Mouse (Mus musculus): ENCODE results near the gene Hnrnpa1. TPM values are rescaled to one million over a fixed set of nuclear protein-coding genes. Genes with fewer than 3 reads are reported as not detected.

Gene Hnrnpa1
- 1,120 and 1,163 TPM in 2 replicates for polyA plus RNA-seq (2015; fragmentation: Nextera tagmentation; extraction: Ambion mirVana)

DNA sequence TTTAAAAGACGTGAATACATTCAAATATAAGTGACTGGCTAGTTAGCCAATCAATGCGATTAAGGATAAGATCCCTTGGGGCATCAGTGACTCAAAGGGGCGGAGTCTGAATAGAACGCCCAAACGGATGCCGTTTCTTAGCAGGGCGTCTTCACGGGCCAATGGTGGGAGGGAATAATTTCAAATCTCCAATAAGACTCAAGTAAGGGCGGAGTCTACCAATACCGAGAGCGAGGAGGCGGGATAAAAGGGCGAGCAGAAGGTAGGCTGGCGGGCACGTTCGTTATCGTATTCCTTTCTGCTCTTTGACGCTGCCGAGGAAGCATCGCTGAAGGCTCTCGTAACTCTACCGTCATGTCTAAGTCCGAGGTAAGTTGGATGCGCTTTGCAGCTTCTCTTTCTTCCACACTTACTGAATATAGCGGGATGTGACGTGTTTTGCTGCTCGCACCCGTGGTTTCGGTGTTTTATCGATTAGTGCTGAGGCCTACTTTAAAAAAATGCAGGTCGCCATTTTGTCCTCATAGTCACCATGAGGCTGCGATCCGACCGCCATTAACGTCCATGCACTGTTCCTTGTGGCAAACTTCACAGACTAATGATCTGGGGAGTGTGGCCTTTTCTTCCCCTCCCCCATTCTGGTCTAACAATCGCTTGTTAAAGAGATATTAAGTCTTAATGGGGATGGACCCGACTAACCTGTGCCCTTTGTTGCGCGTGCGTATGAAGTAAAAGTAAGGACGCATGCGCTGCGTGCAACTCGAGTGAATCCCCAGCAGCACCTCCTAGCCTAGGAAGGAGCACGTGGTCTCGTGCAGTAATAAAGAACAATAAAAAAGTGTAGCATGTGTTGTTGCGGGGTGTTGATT, at the start of gene Hnrnpa1:
Gene Hnrnpa1, plus strand, starts transcription at position 273 of the 869 bp plus-strand sequence.
- peaks cover 46% of the 10 kb centered on the region for H3K36me3 ChIP-seq
- no peaks in the 10 kb centered on the region for H3K27me3 ChIP-seq
- under 1% methylated on average over 47 of the region's 47 CpGs for WGBS
- peak within 1 kb of the TSS; percentile 85 for H3K4me2 ChIP-seq (replicated peaks)
- peak; percentile 92 for ATAC-seq (ENCODE audit: low FRiP score, low read depth)
- peak within 1 kb of the TSS; percentile 95 for H3K27ac ChIP-seq
- H3K9ac ChIP-seq: peak within 1 kb of the TSS; percentile 87
- H3K4me3 ChIP-seq: peak within 1 kb of the TSS; percentile 72
- peaks cover 48% of the 10 kb centered on the region for H3K4me1 ChIP-seq
- H3K9me3 ChIP-seq: no peaks in the 10 kb centered on the region

DNA sequence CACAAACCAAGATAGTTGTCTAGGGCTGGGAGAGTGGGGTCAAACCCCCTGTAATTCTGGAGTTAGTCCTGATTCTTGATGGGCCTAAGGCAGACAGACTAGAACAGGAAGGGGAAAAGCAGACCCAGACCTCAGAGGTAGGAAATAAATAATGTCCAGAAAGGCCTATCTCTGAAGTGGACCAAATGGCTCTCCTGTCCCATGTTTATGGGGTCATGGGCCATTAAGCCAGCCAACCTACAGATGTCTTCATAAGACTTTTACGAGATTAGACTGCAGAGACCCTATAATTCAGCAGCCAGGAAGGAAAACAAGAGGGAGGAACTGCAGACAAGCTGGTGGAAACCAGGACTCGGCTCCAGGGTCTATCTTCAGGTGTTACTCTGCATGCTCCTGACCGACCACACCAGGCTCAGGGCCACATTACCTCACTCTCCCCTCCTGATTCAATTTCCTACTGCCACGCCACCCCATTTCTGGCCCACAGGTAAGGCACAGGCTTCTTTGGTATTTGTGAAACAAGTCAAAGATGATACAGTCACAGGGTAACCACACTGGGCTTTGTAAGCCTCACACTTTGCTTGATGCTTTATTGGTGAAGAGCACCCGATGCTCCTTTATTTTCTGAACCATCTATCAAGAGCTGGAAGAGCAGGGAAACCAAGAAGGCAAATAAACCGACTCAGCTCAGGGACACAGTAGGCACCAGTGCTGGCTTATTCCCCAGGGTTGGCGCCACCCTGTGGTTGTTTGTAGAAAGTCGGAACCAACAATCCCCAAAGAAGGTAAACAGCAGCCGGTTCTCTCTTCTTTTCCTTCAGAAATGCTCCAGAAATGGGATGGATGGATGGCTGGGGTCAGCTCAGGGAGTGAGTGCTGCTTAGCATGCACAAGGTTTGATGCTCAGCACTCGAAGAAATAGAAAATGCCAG, 49.4 kb upstream of the Hnrnpa1 start:
- H3K4me1 ChIP-seq: peaks cover 9% of the 10 kb centered on the region
- WGBS: 34% methylated on average over 10 of the region's 10 CpGs
- no peaks in the 10 kb centered on the region for H3K27me3 ChIP-seq
- peaks cover 60% of the 10 kb centered on the region for H3K36me3 ChIP-seq
- H3K27ac ChIP-seq: no peak overlapping the region
- H3K9me3 ChIP-seq: no peaks in the 10 kb centered on the region
- H3K4me2 ChIP-seq (replicated peaks): no peak overlapping the region
- ATAC-seq (ENCODE audit: low FRiP score, low read depth): no peak
- H3K9ac ChIP-seq: no peak overlapping the region
- H3K4me3 ChIP-seq: no peak overlapping the region

DNA sequence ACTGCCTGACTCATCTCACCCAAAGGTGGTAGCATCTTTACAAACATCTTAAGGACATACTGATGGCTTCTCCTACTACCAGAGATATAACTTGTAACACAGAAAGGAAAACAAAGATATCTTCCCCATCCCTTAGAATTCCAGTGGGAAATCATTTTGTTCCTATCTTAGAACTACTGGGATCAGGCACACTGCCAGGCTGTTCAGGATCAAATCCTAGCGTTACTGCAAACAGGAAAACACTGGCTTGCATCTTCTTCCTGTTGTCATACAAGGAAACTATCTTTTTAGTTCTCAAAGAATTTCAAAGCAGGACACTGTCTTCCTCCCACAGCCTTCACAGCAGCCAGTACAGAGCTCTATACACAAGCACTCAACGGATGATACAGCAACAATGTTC, 46.6 kb upstream of the Hnrnpa1 start:
- Histone ChIP-seq H3K9ac (no peak overlapping the region), H3K27ac (no peak overlapping the region), H3K36me3 (peaks cover 87% of the 10 kb centered on the region), H3K4me2 (replicated peaks) (no peak overlapping the region), H3K4me3 (no peak overlapping the region), H3K4me1 (peaks cover 9% of the 10 kb centered on the region), H3K27me3 (no peaks in the 10 kb centered on the region), H3K9me3 (no peaks in the 10 kb centered on the region)
- no peak for ATAC-seq (ENCODE audit: low FRiP score, low read depth)
- 87% methylated on average over 2 of the region's 2 CpGs for WGBS

DNA sequence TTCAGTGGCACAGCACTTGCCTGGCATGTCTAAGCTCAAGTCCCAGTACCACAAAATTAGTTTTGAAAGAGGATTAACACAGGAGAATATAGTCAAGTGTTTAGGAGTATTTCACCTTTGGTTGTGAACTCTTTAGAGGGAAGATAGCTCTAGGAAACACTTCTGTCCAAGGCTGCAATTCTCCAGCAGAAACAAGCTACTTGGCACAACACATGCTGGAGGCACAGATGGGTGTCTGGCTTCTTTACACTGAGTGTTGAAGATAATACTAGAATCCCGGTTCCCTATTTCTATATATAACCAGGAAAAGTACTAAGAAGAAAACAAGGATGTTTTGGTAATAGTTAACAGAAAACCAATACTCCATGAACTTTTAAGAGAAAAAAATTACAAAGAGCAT, 43.4 kb upstream of the Hnrnpa1 start:
- H3K4me1 ChIP-seq: no peaks in the 10 kb centered on the region; the same call in 1 of the 2 replicates
- H3K4me3 ChIP-seq: no peak overlapping the region
- H3K4me2 ChIP-seq (replicated peaks): no peak overlapping the region
- H3K27me3 ChIP-seq: no peaks in the 10 kb centered on the region
- no peak for ATAC-seq (ENCODE audit: low FRiP score, low read depth)
- 90% methylated on average over 1 of the region's 1 CpGs for WGBS
- H3K36me3 ChIP-seq: peaks cover 90% of the 10 kb centered on the region
- H3K27ac ChIP-seq: no peak overlapping the region
- H3K9ac ChIP-seq: no peak overlapping the region
- no peaks in the 10 kb centered on the region for H3K9me3 ChIP-seq

DNA sequence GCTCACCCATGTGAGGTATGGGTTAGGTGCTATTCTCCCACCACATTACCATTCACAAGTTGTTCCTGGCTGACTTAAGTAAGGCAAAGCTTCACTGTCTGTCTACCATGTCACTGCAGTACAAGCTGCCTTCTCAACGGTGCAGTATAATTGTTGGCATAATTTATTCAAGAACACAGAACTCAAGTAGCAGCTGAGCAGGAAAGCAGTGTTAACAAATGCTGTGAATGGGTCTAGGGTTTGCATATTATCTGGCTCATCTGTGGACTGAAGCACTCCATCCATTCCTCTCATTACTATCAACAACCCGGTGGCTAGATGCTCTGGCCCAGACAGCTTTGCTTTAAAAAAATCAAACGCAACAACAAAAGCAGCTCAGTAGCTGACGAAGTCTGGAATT, 42.4 kb upstream of the Hnrnpa1 start:
- H3K27me3 ChIP-seq: no peaks in the 10 kb centered on the region
- no peak for ATAC-seq (ENCODE audit: low FRiP score, low read depth)
- no peak overlapping the region for H3K4me3 ChIP-seq
- WGBS: 84% methylated on average over 4 of the region's 4 CpGs
- H3K4me2 ChIP-seq (replicated peaks): no peak overlapping the region
- peaks cover 6% of the 10 kb centered on the region; the same call in 1 of the 2 replicates for H3K4me1 ChIP-seq
- H3K9me3 ChIP-seq: no peaks in the 10 kb centered on the region
- H3K36me3 ChIP-seq: peaks cover 90% of the 10 kb centered on the region
- H3K27ac ChIP-seq: no peak overlapping the region
- no peak overlapping the region for H3K9ac ChIP-seq

DNA sequence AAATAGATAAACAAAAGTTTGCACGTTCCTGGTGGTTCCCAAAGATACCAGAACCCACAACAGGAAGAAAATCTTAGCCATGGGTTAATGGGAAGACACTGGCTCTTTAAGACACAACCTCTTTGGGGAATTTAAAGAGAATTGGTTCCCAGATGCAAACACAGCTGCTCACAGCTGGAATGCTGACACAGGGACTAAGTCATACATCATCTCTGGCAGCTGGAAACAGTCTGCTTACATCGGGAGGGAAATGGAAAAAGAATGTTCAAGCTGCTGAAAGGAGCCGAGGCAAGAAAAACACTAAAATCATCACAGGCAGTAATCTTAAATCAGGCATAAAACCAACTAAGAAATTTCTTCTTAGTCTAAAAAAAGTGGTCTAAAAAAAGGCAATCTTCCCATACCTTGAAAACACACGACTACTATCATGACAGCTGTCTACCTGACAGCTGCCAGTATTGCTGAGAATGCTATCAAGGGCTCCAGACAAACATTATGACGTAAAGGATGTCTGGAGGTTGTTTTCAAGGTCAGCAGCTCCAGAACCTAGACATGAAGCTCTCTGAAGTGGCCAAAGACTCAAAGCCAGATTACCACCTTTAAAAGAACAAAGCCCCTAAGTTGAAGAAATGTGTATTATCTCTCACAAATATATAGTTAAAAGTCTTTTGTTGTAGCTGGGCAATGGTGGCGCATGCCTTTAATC, 38.0 kb upstream of the Hnrnpa1 start:
- Histone ChIP-seq H3K4me1 (peaks cover 8% of the 10 kb centered on the region; the same call in 1 of the 2 replicates), H3K36me3 (peaks cover 81% of the 10 kb centered on the region), H3K4me2 (replicated peaks) (no peak overlapping the region), H3K9ac (0 out of 2 replicates have a peak overlapping the region, but pooled peaks have one; percentile 9), H3K27me3 (no peaks in the 10 kb centered on the region), H3K4me3 (no peak overlapping the region), H3K9me3 (no peaks in the 10 kb centered on the region), H3K27ac (0 out of 2 replicates have a peak overlapping the region, but pooled peaks have one; percentile 28)
- no peak for ATAC-seq (ENCODE audit: low FRiP score, low read depth)
- WGBS: 43% methylated on average over 6 of the region's 6 CpGs

DNA sequence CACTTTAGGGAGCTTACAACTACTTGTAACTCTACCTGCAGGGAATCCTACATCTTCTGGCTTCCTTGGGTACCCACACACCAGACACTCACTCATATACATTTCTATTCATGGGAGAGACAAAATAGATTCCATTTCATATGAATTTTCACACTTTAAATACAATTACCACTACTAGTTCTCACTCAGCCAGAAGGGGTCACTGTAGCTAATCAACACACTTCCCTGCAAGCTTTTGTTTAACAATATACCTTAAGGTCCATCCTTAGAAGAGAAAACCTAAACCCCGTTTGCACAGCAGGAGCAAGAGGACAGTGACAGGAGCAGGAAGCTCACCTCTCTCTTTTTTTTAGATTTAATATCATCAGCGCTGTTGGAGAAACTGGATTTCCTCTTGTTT, 35.1 kb upstream of the Hnrnpa1 start:
- Histone ChIP-seq H3K27ac (no peak overlapping the region), H3K4me3 (no peak overlapping the region), H3K4me2 (replicated peaks) (no peak overlapping the region), H3K36me3 (peaks cover 80% of the 10 kb centered on the region), H3K4me1 (peaks cover 8% of the 10 kb centered on the region; the same call in 1 of the 2 replicates), H3K9me3 (no peaks in the 10 kb centered on the region), H3K27me3 (no peaks in the 10 kb centered on the region), H3K9ac (no peak overlapping the region)
- 58% methylated on average over 2 of the region's 2 CpGs for WGBS
- ATAC-seq (ENCODE audit: low FRiP score, low read depth): no peak

DNA sequence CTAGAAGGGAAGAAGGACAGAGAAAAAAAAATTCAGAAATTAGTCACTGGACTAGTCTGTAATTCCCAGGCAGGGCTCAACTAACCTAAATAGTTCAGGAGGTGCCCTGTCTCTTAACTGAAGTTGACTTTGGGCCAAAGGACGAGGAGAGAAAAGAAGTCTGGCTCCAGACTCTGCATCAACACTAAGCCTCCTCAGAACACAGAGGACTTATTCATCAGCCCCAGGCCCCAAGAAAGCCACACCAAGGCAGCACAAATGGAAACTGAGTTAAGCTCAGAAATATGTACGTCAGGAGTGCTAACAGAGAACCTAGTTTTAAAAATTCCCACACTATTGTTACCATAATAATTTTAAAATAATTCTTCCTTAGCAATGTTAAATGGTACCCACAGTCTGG, 26.1 kb upstream of the Hnrnpa1 start:
- Histone ChIP-seq H3K4me1 (peaks cover 30% of the 10 kb centered on the region), H3K4me2 (replicated peaks) (peak overlapping the region; percentile 56), H3K9me3 (no peaks in the 10 kb centered on the region), H3K27me3 (no peaks in the 10 kb centered on the region), H3K36me3 (peaks cover 40% of the 10 kb centered on the region), H3K27ac (peak overlapping the region; percentile 85), H3K4me3 (peak overlapping the region; percentile 34), H3K9ac (peak overlapping the region; percentile 46)
- ATAC-seq (ENCODE audit: low FRiP score, low read depth): no peak
- 17% methylated on average over 2 of the region's 2 CpGs for WGBS

DNA sequence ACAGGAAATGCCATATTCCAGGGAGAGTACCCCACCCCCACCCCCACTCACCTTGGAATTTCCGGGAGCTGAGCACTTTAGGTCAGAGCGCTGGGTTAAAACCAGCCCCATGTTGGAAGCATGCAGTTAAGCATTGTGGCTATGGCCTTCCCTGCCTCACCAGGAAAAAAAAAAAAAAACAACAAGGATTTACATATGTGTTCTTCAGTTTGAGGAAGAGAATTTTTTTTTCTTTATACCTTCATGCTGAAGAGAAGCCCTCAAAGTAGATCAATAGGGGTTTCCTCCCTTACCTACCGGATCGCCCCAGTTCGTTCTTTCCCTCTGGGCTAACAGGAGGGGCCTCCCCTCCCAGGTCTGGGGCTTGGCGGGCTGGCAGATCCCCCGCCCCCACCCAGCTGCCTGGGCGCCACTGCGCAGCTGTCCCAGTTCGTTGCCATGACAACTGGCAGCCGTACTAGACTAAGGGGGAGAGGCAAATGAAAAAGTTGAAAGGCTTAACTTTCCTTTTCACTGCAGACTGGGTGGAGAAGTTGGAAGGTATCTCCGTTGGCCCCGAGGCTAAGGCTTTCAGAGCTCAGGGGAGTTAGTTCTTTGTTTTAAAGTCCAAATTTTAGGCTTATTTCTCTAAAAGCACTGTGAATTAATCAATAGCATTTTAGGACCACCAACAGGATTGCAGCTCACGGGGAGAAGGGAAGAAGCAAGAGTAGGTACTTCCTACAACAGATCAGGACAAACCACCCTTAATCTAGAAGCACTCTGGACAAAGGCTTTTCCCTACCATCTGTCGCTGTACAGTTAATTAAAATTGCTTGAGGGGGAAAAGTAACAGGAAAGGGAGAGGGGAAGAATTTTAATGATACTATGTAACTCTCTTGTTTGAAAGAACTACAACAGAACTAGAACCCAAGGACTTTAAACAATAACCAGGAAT, 25.0 kb upstream of the Hnrnpa1 start:
- Histone ChIP-seq H3K4me3 (peak overlapping the region; percentile 45), H3K9ac (peak overlapping the region; percentile 62), H3K4me2 (replicated peaks) (peak overlapping the region; percentile 72), H3K36me3 (peaks cover 33% of the 10 kb centered on the region), H3K9me3 (no peaks in the 10 kb centered on the region), H3K27me3 (no peaks in the 10 kb centered on the region), H3K27ac (peak overlapping the region; percentile 97), H3K4me1 (peaks cover 30% of the 10 kb centered on the region)
- peak; percentile 96 for ATAC-seq (ENCODE audit: low FRiP score, low read depth)
- WGBS: under 1% methylated on average over 15 of the region's 15 CpGs

DNA sequence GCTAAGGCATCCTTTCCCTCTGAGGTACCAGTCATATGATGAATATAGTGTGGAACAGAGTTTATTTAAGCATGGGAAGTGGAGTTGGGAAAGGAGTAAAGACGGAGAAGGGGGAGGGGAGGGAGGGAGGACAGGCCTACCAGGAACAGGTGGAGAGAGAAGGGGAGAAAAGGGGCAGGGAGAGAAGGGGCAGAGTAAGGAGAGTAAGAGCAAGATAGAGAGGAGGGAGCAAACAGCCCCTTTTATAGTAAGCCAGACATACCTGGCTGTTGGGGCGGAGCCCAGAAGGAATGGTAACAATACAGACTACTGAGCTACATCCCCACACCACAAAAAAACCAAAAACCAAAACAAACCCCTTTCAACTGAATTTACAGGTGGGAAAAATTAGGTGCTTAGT, 24.2 kb upstream of the Hnrnpa1 start:
- peaks cover 33% of the 10 kb centered on the region for H3K36me3 ChIP-seq
- no peaks in the 10 kb centered on the region for H3K27me3 ChIP-seq
- H3K9ac ChIP-seq: peak overlapping the region; percentile 62; the same call in 1 of the 2 replicates
- H3K4me2 ChIP-seq (replicated peaks): peak overlapping the region; percentile 72
- peak overlapping the region; percentile 45 for H3K4me3 ChIP-seq
- ATAC-seq (ENCODE audit: low FRiP score, low read depth): no peak
- no peaks in the 10 kb centered on the region for H3K9me3 ChIP-seq
- peaks cover 35% of the 10 kb centered on the region for H3K4me1 ChIP-seq
- peak overlapping the region; percentile 97 for H3K27ac ChIP-seq
- 13% methylated on average over 2 of the region's 2 CpGs for WGBS

DNA sequence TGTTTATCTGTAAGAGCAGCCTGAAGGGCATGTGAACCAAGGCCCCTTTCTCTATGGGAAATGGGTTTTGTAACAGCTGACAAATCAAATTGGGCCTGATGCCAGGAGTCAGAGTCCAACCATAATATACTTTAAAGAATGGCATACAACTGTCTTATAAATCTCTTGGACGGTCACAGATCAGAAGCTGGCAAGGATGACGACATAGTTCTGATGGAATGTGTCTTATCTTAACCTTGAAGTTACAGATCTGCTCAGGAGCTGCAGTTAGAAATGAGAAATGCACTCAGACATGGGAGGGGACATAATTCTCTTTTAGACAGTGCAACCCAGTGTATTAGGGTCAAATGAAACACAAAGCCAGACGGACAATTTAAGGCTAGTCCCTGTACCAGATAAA, 19.4 kb upstream of the Hnrnpa1 start:
- no peaks in the 10 kb centered on the region for H3K9me3 ChIP-seq
- H3K9ac ChIP-seq: no peak overlapping the region
- peaks cover 23% of the 10 kb centered on the region for H3K4me1 ChIP-seq
- no peak for ATAC-seq (ENCODE audit: low FRiP score, low read depth)
- H3K27me3 ChIP-seq: no peaks in the 10 kb centered on the region
- no peak overlapping the region for H3K27ac ChIP-seq
- H3K4me2 ChIP-seq (replicated peaks): no peak overlapping the region
- peaks cover 19% of the 10 kb centered on the region for H3K36me3 ChIP-seq
- H3K4me3 ChIP-seq: no peak overlapping the region
- 64% methylated on average over 3 of the region's 3 CpGs for WGBS

Measured in limb, embryonic 13.5 days (tissue).